Mouse (Mus musculus): Measurements from ENCODE around the gene Hspb3.
A peak's percentile ranks its signal among the peaks of the same experiment; 100 is the strongest.

Gene Hspb3

DNA sequence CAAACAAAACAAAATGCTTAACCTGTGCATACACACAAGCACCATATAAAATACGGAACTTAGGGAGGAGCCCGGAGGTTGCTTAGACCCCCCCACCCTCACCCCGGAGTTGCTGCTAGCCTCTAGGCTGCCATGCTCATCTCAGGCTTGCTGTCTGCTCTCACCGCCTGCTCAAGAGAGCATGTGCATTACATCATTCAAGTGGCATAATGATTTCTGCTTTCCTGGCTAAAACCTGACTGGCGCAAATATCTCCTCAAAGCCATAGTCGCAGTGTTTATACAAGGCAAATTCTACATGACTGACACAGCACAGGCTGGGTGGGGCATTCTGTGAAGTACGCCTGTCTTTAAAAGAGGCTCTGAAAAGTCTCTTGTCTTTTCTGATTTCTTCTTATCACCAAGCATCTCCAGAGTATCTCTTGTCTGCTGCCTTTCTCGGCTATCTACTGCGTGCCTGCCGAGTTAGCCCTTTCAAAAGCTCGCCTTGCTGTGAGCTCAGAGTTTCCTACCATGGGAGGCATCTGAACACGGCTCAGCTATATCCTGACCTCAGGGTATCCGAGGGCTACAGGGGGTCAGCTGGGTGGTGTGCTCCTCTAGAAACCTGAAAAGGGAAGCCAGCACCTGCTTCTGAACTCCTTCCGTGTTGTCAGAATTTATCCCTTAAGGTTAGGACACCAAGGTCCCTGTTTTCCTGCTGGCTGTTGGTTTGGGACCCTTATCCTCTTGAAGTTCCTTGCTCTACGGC is 28.6 kb downstream of the Hspb3 start:
- no peak for DNase-seq

DNA sequence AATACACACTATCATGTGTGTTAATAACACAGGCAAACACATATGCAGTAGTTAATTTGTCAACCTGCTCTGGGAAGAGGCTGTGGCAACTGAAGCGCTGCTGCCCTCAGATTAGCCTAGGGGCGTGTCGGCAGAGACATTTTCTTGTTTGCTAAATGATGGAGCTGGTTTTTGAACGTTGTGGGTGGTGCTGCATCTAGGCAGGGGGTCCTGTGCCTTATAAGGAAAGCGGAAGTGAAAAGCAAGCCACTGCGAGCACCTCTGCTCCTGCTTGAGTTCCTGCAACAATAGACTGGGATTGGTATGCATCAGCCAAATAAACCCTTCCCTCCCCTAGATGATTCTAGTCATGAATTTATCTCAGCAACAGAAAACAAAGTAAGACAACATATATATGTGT is 31.0 kb downstream of the Hspb3 start:
- no peak for DNase-seq

DNA sequence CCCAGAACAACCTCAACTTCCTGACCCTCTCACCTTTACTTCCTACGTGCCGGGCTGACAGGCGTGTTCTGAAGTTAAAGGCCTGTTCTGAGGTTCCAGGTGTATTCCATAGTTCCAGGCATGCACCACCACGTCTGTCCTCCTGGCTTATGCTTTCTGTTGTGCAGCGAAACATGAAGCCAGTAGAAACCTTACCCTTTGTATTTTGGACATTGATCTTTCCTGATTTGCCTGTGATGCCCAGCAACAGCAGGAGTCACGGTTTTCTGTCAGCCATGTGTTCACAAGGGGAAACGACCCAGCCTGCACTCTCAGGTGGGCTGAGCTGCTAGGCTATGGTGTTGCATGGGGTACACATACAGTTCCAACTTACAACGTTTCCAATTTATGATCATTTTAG is 35.9 kb downstream of the Hspb3 start:
- no peak for DNase-seq

DNA sequence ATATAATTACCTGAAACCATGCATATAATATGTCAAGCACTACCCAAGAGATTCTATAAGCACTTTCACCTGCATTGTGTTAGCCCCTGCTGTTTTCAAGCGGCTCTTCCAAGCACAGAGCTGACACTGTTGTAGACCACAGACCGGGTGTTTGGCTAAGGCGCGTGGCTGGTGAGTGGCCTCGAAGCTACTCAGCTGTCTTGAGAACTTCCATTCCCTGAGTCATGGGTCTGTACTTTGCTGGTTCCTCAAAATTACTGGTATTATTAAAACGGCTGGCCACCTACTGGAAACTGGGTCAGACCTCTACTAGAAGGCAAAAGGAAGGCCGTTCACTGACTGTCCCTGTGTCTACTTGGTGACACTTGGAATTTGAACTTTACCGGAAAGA is 40.6 kb downstream of the Hspb3 start:
- no peak for DNase-seq

DNA sequence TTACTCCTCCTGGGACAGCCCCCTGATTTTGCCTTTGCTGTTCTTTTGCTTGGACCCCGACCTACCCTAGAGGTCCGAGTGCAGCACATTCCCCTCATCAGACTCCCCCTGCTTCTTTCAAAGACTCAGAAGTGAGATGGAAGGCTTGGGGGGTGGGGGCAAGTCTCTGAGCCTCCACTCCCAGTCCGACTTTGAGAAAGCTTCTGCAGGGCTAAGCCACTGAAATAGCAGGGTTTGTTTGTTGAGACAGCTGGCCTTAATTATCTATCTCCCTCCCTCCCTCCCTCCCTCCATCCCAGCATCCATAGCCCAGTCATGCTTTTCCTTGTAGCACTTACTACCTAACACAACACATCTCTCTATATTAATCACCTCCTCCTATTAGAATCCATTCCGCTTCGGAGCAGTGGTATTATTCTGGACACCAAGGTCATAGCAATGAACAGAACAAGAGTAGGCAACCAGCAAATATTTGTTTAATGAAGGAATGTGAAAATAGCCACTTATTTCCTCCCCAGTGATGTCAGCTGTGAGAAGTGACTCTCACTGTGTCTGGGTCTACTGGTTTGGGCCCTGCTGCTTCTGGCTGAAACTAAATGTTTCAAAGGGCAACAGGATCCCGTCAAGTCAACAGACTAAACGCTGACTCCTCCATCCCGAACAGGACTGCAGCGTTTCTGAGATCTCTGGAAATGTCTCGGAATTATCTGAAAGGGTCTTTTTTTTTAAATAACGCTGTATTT is 41.2 kb downstream of the Hspb3 start:
- no peak for DNase-seq

DNA sequence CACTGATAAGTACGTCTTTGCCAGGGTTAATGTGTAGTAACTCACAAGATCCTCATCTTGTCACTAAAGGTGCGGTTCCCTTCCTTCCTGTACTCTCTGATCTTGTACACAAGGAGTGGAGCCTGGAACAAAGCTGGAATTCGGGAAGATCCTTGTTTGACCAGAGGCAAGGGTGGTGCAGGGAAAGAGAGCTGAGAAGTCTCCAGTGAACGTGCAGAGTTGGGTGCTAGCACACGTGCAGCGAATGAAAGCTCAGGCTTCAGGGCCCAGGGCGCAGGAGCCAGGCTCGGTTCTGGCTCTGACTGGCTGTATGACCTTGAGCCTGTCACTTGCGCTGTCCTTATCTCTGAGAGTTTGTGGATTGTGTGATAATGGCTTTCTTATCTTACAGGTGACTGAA is 44.5 kb downstream of the Hspb3 start:
- DNase-seq, result no peak

DNA sequence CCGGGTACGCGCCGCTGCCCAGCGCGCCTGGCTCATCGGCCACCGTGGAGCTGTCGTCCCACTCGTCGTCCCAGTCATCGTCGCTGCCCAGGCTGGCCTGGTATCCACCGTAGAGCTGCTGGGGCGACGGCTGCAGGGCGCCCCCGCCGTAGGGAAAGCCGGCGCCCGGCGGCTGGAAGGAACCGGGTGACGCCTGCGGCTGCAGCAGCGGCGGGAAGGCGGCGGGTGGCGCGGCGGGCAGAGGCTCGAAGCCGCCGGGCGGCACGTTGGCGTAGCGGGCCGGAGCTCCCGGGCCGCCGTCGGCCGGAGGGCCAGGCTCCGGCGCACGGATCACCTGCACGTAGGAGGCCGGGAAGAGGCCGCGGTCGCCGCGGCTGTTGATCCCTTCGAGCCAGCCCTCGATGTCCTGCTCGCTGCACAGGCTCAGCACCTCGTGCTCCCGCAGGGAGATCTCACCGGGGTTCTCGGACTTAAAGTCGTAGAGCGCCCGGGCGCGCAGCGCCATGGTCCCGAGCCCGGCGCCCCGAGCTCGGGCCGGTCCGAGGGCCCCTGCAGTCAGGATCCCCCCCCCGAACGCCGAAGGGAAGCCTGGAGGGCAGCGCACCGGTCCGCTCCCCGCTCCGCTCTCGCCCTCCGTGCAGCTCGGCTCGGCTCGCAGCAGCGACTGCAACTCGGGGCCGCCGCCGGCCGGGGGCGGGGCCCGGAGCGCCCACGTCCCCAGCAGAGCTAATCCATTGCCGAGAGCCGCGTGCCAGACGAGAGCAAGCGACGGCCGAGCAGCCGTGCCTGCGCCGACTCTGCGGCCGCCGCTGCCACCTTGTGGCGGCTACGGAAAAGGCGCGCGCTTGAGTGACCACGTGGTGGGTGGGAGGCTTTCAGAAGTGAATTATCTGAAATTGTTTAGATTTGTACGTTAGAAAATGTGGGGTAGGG is 45.3 kb downstream of the Hspb3 start, which contains the start of gene Snx18:
Gene Snx18 (minus strand): TSS at position 674 of the 933 bp plus-strand sequence.
- DNase-seq, result peak; percentile 88

DNA sequence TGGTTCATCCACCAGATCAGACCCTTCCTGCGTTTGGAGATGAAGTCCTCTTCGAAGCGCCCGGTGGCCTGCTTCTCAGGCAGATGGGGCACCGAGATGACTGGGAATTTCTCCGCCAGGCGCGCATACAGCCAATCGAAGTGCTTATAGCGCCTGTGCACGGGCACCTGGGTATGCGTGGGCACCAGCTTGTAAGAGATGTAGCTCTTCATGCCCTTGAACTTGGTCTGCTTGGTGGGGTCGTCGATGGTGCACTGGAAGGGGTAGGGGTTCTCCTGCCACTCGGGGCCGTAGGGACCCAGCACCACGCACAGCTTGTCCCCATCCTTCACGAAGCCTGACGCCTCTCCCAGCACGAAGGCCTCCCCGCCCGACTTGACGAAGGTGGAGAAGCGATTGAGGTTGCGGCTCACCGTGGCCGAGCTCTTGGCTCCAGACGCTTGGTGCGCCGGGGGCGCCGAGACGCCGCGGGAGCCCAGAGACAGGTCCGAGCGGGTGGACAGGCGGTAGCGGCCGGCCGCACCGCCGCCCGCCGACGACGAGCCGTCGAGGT is 46.1 kb downstream of the Hspb3 start:
- no peak for DNase-seq

DNA sequence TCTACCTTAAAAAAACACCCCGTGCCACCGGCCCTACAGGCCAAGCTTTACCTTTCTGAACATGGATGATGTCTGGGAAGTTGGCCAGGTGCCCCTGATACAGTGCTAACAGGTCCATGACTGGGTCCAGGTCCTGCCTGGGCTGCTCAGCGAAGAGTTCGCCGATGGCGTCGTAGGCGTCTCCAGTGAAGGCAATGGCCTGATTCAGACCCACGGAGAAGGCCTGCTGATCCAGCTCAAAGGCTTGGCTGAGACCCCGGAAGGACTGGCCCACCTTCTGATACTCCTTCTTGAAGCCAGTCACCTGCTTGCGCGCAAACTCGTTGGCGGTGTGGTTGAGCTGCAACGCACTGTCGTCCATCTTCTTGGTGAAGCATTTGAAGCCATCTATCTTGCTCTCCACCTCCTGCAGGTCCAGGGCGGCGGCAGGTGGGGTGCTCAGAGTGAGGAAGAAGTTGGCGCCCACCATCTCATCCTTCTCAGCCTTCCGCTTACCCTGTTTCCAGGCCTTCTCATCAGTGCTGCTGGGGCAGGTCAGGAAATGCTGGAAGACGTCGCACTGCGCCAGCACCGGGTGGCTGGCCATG is 46.6 kb downstream of the Hspb3 start:
- DNase-seq, result peak; percentile 52

DNA sequence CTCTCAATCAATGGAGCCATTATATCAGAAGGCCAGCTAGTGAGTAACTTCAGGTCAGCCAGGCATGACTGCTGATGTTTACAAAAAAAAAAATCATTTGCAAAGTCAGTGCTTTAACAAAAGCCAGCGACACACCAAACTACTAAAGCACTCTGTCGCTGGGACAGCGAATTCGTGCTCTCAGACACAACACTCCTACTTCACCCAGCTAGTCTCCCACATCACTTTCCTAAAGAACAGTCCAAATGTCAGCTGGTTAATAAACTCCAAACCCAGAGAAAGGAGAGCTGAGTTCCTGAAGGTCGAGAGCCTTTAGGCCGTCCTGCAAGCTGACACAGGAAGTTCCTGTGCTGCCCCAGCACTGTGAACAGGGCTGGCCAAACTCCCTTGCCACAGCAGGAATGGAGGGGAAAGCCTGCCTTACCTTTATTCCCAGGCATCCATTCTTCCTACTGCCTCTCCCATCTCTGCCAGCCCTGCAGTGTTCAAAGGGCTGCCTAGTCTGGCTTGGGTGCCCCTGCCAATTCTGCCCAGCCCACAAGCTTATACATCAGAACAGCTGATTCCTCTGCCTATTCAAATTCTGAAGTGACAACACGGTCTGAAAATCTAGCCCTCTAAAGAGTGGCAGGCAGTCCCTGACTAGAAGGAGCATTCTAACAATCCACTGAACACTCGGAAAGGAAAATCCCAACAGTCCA is 47.4 kb downstream of the Hspb3 start:
- DNase-seq, result peak; percentile 71

DNA sequence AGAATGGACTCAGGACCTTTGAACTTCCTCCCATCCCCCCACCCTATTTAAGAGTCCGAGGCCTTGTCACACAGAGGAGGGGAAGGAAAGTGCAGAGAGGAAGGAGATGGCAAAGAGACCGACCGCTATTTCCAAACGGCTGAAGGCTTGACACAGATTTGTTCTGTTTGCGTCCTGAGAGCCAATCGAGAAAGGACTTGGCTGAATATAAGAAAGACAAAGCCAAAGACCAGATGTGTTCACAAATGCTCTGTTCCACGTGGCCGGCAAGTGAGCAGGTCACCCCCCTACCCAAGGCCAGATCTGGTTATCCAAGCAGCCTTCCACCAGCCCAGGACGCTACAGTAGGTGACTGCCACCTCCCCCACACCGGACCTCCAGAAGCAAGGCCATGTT is 47.9 kb downstream of the Hspb3 start:
- DNase-seq, result no peak

DNA sequence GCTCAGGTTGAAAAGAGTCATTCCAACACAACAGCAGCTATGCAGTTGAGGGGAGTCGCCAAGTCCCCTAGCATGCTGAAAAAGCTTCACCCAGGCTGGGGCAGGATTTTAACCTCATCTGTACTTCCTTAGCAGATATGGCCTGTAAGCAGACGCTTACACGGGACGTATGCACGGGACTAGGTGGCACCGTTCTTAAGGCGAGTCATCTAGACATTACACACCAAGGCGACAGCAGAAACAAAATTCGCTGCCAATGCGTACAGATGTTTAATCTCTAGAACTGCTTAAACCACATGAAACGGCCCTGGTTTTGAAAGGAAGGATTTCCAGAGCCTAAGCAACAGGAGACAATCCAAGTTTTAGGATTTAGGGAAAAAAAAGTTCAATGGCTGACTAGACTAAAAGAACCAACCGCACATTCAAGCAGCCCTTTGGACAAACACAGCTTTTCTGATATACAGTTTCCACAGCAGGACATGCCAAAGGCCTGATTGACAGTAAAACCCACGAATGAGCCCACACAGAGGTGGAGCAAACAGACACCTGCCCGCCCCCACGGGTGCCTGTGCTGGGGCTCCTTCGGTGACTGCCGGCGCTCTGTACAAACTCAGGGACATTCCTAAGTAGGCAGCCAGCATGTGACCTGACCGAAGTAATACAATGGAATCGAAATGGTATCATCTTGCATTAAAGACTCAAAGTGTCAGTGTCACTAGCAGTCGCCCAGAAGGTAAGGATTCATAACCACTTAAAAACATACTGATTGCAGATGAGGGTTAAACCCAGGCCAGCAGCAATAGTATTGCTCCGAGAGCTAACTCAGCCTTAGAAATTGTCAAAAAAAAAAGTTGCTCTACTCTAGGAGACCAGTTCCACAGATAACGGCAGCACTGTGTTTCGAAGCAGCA is 48.6 kb downstream of the Hspb3 start:
- DNase-seq, result peak; percentile 87

DNA sequence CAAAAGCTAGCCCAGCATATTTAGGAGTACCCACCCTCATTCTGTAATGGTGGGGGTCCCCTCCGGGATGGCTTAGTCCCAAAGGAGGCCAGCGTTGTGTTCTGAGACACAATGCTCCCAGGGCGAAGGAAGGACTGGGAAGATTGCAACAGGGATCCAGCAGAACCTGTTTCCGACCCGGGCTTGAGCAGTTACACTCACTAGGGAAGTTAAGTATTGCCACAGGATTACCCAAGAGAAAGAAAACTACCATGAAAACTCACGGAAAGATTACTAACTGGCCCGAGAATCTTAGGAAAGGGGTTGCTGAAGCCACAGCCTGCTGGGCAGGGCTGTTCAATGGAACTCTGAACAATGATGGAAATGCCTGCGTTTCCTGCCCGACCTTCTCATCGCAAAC is 49.6 kb downstream of the Hspb3 start:
- no peak for DNase-seq

DNA sequence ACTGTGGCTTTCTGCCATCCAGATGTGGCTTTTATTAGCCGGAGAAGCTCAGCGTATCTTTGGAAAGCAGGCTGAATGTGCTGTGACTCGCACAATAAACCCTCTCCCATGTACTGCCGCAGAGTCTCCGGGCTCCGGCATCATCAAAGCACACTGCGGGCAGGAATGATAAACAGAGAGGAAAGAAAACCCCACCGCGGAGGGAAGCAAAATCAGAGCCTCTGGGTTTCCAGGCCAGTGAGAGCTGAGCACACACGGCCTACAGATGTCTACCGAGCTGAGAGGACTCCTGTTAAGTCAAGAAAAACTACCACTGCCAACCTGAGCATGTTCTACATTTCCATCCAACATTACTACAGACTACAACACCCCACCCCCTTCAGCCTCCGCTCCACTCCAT is 50.1 kb downstream of the Hspb3 start:
- no peak for DNase-seq

All from kidney, adult 11 months (tissue).